Mouse (Mus musculus): ENCODE data around the gene Brsk1. TPM values are rescaled to one million over a fixed set of nuclear protein-coding genes. Genes with fewer than 3 reads are reported as not detected.

Brsk1 gene
- polyA plus RNA-seq, 1 experiment from 2014 or later = 1.7 TPM

DNA sequence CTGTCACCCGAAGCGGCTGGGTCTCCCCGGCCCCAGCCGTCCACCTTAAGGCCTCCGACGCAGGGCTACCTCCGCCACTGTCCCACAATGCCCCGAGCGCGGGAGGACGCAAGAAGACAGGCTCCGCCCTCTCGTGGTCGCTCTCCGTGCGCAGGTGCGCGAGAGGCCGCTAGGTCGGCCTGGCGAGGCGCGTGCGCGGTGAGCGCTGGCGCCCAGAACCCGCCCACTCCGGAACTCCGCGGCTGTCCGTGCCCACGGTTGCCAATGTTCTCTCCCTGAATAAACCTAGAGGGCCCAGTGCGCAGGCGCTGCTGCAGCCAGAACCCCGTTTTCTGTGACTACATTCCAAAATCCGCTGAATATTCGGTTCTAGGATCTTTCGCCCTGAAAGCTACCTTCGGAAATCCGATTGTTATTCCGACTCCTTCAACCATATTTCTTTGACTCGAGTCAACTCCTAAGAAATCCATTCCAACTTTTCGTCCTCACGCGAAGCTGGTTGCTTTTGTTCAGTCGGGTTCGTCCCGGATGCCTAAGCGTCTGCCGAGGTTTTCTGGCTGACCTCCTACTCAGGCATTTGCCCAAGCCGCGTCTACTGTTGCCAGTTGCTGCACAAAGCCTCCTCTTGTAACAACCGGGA, 31.4 kb upstream of the Brsk1 start, which contains the start of gene Ppp6r1:
TSS of gene Ppp6r1 (minus strand) at position 108 of the 640 bp plus-strand sequence.
- DNase-seq (ENCODE audit: low spot score) (peak; percentile 95), ATAC-seq (ENCODE audit: insufficient number of reproducible peaks, low FRiP score, low TSS enrichment, low read depth) (peak; percentile 96)
- Histone ChIP-seq H3K4me1 (ENCODE audit: control insufficient read depth, insufficient read depth, low read length) (peaks cover 11% of the 10 kb centered on the region), H3K27ac (replicated peaks; ENCODE audit: low read depth, low read length) (peak within 1 kb of the TSS; percentile 86), H3K36me3 (ENCODE audit: control insufficient read depth, insufficient read depth, low read length) (no peaks in the 10 kb centered on the region; the same call in 1 of the 2 replicates), H3K4me3 (ENCODE audit: low read depth, low read length) (peak within 1 kb of the TSS; percentile 78), H3K27me3 (ENCODE audit: control insufficient read depth, insufficient read depth, low read length) (no peaks in the 10 kb centered on the region), H3K9ac (ENCODE audit: low read length) (peak within 1 kb of the TSS; percentile 87), H3K4me2 (ENCODE audit: low read depth, severe bottlenecking) (peak within 1 kb of the TSS; percentile 88), H3K9me3 (ENCODE audit: control insufficient read depth, low read length) (no peaks in the 10 kb centered on the region)
- WGBS = under 1% methylated on average over 54 of the region's 54 CpGs

DNA sequence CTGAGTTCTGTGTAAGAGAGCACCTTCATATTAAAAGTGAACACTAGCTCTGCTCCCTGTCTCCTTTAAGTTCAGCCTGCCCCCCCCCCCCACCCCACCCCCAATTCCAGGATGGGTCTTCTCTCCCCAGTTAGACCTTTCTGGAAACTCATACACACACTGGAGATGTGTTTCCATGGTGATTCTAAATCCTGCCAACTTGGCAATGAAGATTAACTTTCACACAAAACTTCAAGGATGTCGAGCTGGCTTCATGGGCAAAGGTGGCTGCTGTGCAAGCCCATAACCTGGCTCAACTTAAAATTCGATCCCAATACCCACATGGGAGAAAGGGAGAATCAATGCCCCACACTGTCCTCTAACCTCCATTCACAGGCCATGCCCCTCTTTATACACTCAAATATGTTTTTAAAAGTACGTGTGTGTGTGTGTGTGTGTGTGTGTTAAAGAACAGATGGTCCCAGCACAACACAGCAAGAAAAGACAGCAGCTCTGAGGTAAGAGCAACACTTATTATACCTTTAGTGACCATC, 30.4 kb upstream of the Brsk1 start:
- H3K9ac ChIP-seq (ENCODE audit: low read length) = no peak overlapping the region; the same call in 1 of the 2 replicates
- H3K27ac ChIP-seq (replicated peaks; ENCODE audit: low read depth, low read length) = peak overlapping the region; percentile 86; the same call in 1 of the 2 replicates
- WGBS = 74% methylated on average over 3 of the region's 3 CpGs
- H3K4me2 ChIP-seq (ENCODE audit: low read depth, severe bottlenecking) = peak overlapping the region; percentile 88
- no peaks in the 10 kb centered on the region for H3K9me3 ChIP-seq (ENCODE audit: control insufficient read depth, low read length)
- peaks cover 11% of the 10 kb centered on the region for H3K4me1 ChIP-seq (ENCODE audit: control insufficient read depth, insufficient read depth, low read length)
- H3K36me3 ChIP-seq (ENCODE audit: control insufficient read depth, insufficient read depth, low read length) = no peaks in the 10 kb centered on the region; the same call in 1 of the 2 replicates
- no peak for ATAC-seq (ENCODE audit: insufficient number of reproducible peaks, low FRiP score, low TSS enrichment, low read depth)
- peak overlapping the region; percentile 78; the same call in 1 of the 2 replicates for H3K4me3 ChIP-seq (ENCODE audit: low read depth, low read length)
- DNase-seq (ENCODE audit: low spot score) = no peak
- H3K27me3 ChIP-seq (ENCODE audit: control insufficient read depth, insufficient read depth, low read length) = no peaks in the 10 kb centered on the region

DNA sequence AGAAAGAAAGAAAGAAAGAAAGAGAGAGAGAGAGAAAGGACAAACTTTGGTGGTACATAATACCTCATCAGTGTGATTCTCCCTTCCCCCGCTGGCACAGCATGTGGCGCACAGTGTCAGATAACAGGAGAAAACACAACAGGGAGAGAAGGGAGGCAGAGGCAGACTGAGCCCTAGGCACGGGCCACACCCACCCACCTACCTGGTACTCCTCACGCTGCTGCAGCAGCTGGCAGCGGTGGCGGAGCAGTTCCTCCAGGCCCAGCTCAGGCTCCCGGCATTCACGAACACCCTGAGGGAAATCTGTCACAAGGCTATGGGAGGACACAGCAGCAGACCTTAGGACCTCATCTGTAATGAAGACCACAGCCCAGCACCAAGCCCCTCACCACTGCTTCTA, 27.2 kb upstream of the Brsk1 start:
- Histone ChIP-seq H3K4me1 (ENCODE audit: control insufficient read depth, insufficient read depth, low read length) (no peaks in the 10 kb centered on the region), H3K4me3 (ENCODE audit: low read depth, low read length) (no peak overlapping the region), H3K27ac (replicated peaks; ENCODE audit: low read depth, low read length) (no peak overlapping the region), H3K36me3 (ENCODE audit: control insufficient read depth, insufficient read depth, low read length) (peaks cover 6% of the 10 kb centered on the region), H3K27me3 (ENCODE audit: control insufficient read depth, insufficient read depth, low read length) (no peaks in the 10 kb centered on the region), H3K9ac (ENCODE audit: low read length) (no peak overlapping the region), H3K4me2 (ENCODE audit: low read depth, severe bottlenecking) (no peak overlapping the region), H3K9me3 (ENCODE audit: control insufficient read depth, low read length) (no peaks in the 10 kb centered on the region)
- WGBS = 73% methylated on average over 8 of the region's 8 CpGs
- DNase-seq (ENCODE audit: low spot score) = no peak
- ATAC-seq (ENCODE audit: insufficient number of reproducible peaks, low FRiP score, low TSS enrichment, low read depth) = no peak

DNA sequence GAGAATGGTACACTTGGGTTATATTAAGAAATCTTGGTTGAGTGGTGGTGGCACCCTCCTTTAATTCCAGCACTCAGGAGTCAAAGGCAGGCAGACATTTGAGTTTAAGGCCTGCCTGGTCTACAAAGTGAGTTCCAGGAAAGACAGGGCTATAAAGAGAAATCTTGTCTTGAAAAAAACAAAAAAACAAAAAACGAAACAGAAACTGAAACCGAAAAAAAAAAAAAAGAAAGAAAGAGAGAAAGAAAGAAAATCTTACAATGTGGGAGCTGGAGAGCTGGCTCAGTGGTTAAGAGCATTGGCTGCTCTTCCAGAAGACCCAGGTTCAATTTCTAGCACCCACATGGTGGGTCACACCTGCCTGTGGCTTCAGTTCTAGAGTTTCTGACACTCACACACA, 26.7 kb upstream of the Brsk1 start:
- no peaks in the 10 kb centered on the region for H3K9me3 ChIP-seq (ENCODE audit: control insufficient read depth, low read length)
- no peak overlapping the region for H3K4me3 ChIP-seq (ENCODE audit: low read depth, low read length)
- H3K9ac ChIP-seq (ENCODE audit: low read length) = no peak overlapping the region
- peaks cover 6% of the 10 kb centered on the region for H3K36me3 ChIP-seq (ENCODE audit: control insufficient read depth, insufficient read depth, low read length)
- no peak overlapping the region for H3K27ac ChIP-seq (replicated peaks; ENCODE audit: low read depth, low read length)
- ATAC-seq (ENCODE audit: insufficient number of reproducible peaks, low FRiP score, low TSS enrichment, low read depth) (no peak), DNase-seq (ENCODE audit: low spot score) (no peak)
- H3K4me1 ChIP-seq (ENCODE audit: control insufficient read depth, insufficient read depth, low read length) = no peaks in the 10 kb centered on the region
- H3K4me2 ChIP-seq (ENCODE audit: low read depth, severe bottlenecking) = no peak overlapping the region
- no peaks in the 10 kb centered on the region for H3K27me3 ChIP-seq (ENCODE audit: control insufficient read depth, insufficient read depth, low read length)
- WGBS = 84% methylated on average over 2 of the region's 2 CpGs

DNA sequence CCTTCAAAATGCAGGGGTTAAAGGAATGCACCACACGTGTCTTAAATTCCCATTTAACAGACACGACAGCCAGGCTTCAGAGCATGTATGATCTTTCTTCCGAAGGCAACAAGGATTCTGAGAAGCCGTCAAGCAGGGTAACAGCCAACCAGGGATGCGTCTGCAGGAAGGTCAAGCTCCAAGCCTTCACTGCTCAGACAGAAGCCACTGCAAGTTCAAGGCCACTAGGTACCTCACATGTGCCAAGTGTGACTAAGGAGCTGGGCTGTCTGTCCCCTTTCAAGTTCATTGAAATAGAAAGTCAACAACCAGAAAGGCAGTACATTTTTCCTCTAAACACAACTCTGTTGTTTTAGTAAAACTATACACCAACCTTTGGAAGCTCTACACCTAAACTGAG, 23.5 kb upstream of the Brsk1 start:
- Histone ChIP-seq H3K9ac (ENCODE audit: low read length) (no peak overlapping the region), H3K27me3 (ENCODE audit: control insufficient read depth, insufficient read depth, low read length) (no peaks in the 10 kb centered on the region), H3K9me3 (ENCODE audit: control insufficient read depth, low read length) (no peaks in the 10 kb centered on the region), H3K4me1 (ENCODE audit: control insufficient read depth, insufficient read depth, low read length) (no peaks in the 10 kb centered on the region), H3K4me2 (ENCODE audit: low read depth, severe bottlenecking) (no peak overlapping the region), H3K27ac (replicated peaks; ENCODE audit: low read depth, low read length) (no peak overlapping the region), H3K36me3 (ENCODE audit: control insufficient read depth, insufficient read depth, low read length) (peaks cover 10% of the 10 kb centered on the region), H3K4me3 (ENCODE audit: low read depth, low read length) (no peak overlapping the region)
- no peak for ATAC-seq (ENCODE audit: insufficient number of reproducible peaks, low FRiP score, low TSS enrichment, low read depth)
- WGBS = 95% methylated on average over 5 of the region's 5 CpGs
- no peak for DNase-seq (ENCODE audit: low spot score)

DNA sequence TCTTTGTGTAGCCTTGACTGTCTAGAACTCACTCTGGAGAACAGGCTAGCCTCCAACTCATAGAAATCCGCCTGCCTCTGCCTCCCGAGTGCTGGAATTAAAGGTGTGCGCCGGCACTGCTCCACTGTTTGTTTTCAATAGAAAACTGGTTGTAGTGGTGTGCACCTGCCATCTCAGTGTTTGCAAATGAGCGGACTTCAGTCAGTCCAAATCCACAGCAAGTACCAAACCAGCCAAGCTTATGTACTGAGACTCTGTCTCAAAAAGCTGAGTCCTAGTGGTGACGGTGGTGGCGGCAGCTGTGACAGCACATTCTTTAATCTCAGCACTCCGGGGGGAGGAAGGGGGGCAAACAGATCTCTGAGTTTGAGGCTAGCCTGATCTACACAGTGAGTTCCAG, 21.9 kb upstream of the Brsk1 start:
- peaks cover 13% of the 10 kb centered on the region for H3K36me3 ChIP-seq (ENCODE audit: control insufficient read depth, insufficient read depth, low read length)
- no peaks in the 10 kb centered on the region for H3K27me3 ChIP-seq (ENCODE audit: control insufficient read depth, insufficient read depth, low read length)
- no peak for ATAC-seq (ENCODE audit: insufficient number of reproducible peaks, low FRiP score, low TSS enrichment, low read depth)
- 95% methylated on average over 8 of the region's 8 CpGs for WGBS
- no peak overlapping the region for H3K27ac ChIP-seq (replicated peaks; ENCODE audit: low read depth, low read length)
- no peak for DNase-seq (ENCODE audit: low spot score)
- no peaks in the 10 kb centered on the region for H3K4me1 ChIP-seq (ENCODE audit: control insufficient read depth, insufficient read depth, low read length)
- no peak overlapping the region for H3K4me3 ChIP-seq (ENCODE audit: low read depth, low read length)
- H3K9me3 ChIP-seq (ENCODE audit: control insufficient read depth, low read length) = no peaks in the 10 kb centered on the region
- no peak overlapping the region for H3K4me2 ChIP-seq (ENCODE audit: low read depth, severe bottlenecking)
- H3K9ac ChIP-seq (ENCODE audit: low read length) = no peak overlapping the region

DNA sequence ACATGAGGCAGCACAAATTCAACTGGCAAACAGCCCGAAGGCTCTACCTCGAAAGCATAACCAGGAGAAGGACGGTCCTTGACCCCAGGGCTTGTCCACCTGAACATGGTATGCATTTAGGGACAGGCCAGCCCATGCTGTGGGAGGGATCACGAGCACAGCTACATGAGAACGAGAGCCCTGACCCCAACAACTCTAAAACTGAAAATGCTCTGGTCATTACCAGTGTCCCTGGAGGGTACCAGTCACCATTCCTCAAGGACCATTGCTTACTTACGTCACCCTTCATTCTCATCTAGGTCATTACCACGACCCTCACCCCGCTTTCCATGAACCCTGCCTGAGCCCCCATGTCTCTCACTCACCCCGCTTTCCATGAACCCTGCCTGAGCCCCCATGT, 21.2 kb upstream of the Brsk1 start:
- 92% methylated on average over 9 of the region's 9 CpGs for WGBS
- Histone ChIP-seq H3K4me1 (ENCODE audit: control insufficient read depth, insufficient read depth, low read length) (no peaks in the 10 kb centered on the region), H3K27me3 (ENCODE audit: control insufficient read depth, insufficient read depth, low read length) (no peaks in the 10 kb centered on the region), H3K27ac (replicated peaks; ENCODE audit: low read depth, low read length) (no peak overlapping the region), H3K9me3 (ENCODE audit: control insufficient read depth, low read length) (no peaks in the 10 kb centered on the region), H3K36me3 (ENCODE audit: control insufficient read depth, insufficient read depth, low read length) (peaks cover 16% of the 10 kb centered on the region), H3K9ac (ENCODE audit: low read length) (no peak overlapping the region), H3K4me3 (ENCODE audit: low read depth, low read length) (no peak overlapping the region), H3K4me2 (ENCODE audit: low read depth, severe bottlenecking) (no peak overlapping the region)
- no peak for ATAC-seq (ENCODE audit: insufficient number of reproducible peaks, low FRiP score, low TSS enrichment, low read depth)
- DNase-seq (ENCODE audit: low spot score) = no peak

DNA sequence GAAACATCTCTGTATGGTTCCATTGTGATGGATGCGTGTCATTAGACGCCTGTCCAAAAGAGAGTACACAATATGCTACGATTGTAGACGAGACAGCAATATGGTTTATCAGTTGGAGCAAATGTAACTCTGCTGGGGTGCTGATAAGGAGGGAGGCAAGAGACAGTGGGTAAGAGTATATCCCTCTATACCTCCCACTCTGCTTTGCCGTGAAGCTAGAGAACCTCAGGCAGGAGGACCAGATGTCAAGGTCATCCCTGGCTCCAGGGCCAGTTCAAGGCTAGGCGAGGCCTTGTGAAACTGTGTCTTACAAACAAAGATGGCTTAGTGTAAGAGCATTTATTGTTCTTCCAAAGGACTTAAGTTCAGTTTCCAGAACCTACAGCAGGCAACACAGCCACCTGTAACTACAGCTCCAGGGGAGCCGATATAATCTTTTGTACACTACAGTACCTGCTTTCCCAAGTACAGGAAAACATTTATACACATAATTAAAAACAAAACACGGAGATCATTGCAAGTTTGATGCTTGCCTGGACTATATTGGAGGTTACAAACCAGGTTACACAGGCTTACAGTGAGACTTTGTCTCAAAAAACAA, 19.6 kb upstream of the Brsk1 start:
- DNase-seq (ENCODE audit: low spot score) = no peak
- 92% methylated on average over 8 of the region's 8 CpGs for WGBS
- no peaks in the 10 kb centered on the region for H3K9me3 ChIP-seq (ENCODE audit: control insufficient read depth, low read length)
- H3K27me3 ChIP-seq (ENCODE audit: control insufficient read depth, insufficient read depth, low read length) = no peaks in the 10 kb centered on the region
- H3K4me1 ChIP-seq (ENCODE audit: control insufficient read depth, insufficient read depth, low read length) = no peaks in the 10 kb centered on the region
- no peak for ATAC-seq (ENCODE audit: insufficient number of reproducible peaks, low FRiP score, low TSS enrichment, low read depth)
- H3K27ac ChIP-seq (replicated peaks; ENCODE audit: low read depth, low read length) = no peak overlapping the region
- H3K4me2 ChIP-seq (ENCODE audit: low read depth, severe bottlenecking) = no peak overlapping the region
- no peak overlapping the region for H3K4me3 ChIP-seq (ENCODE audit: low read depth, low read length)
- H3K36me3 ChIP-seq (ENCODE audit: control insufficient read depth, insufficient read depth, low read length) = peaks cover 18% of the 10 kb centered on the region
- H3K9ac ChIP-seq (ENCODE audit: low read length) = no peak overlapping the region

Data from limb, embryonic 11.5 days (tissue).